Mouse (Mus musculus) liver, embryonic 11.5 days (tissue): ENCODE measurements around the gene Hdac1. TPM values are rescaled to one million over a fixed set of nuclear protein-coding genes. Genes with fewer than 3 reads are reported as not detected.

Experiments
- ATAC-seq: fragments of 200-750 bp; cut with Nextera tagmentation; replicated peaks from 2 replicates; pipeline ENCODE4 v1.8.0; 2017; ENCODE audit warnings: moderate number of reproducible peaks, mild to moderate bottlenecking, moderate TSS enrichment, moderate library complexity; ENCODE audit not compliant: low FRiP score
- DNase-seq: peaks from one replicate; pipeline ENCODE4 v3.0.0-alpha.2; 2017; ENCODE audit warnings: low spot score
- H3K27ac ChIP-seq: fragments of 300-500 bp; sonication (generic); 2 replicates; pipeline ENCODE4 v1.5.1; 2014; ENCODE audit warnings: mild to moderate bottlenecking, low read depth, low read length, control low read depth
- H3K27me3 ChIP-seq: fragments of 300-500 bp; sonication (generic); replicated peaks from 2 replicates; pipeline ENCODE4 v1.6.1; 2014; ENCODE audit warnings: low read length, mixed read lengths; ENCODE audit not compliant: control insufficient read depth, insufficient read depth
- H3K36me3 ChIP-seq: fragments of 300-500 bp; sonication (generic); 2 replicates; pipeline ENCODE4 v1.6.1; 2014; ENCODE audit warnings: mild to moderate bottlenecking, low read length, moderate library complexity, mixed read lengths; ENCODE audit not compliant: control insufficient read depth, insufficient read depth
- H3K4me1 ChIP-seq: fragments of 300-500 bp; sonication (generic); replicated peaks from 2 replicates; pipeline ENCODE4 v1.6.1; 2014; ENCODE audit warnings: low read length, mixed read lengths; ENCODE audit not compliant: control insufficient read depth, insufficient read depth
- H3K4me2 ChIP-seq: fragments of 300-500 bp; sonication (generic); 2 replicates; pipeline ENCODE4 v1.6.1; 2014; ENCODE audit warnings: mild to moderate bottlenecking, control low read depth, moderate library complexity
- H3K4me3 ChIP-seq: fragments of 300-500 bp; sonication (generic); 2 replicates; pipeline ENCODE4 v1.5.1; 2014; ENCODE audit warnings: low read depth, low read length, control low read depth
- H3K9ac ChIP-seq: fragments of 300-500 bp; sonication (generic); 2 replicates; pipeline ENCODE4 v1.6.1; 2014; ENCODE audit warnings: low read depth, low read length, control low read depth
- H3K9me3 ChIP-seq: fragments of 300-500 bp; sonication (generic); 2 replicates; pipeline ENCODE4 v1.6.1; 2016; ENCODE audit warnings: low read length, inconsistent platforms, mixed read lengths; ENCODE audit not compliant: control insufficient read depth
- WGBS: fragments of 180-500 bp; shearing (Covaris S2); extraction: QIAGEN DNeasy Blood & Tissue Kit; methylation state at CpG from one replicate; pipeline ENCODE4 v1.1.7; 2014; 5-methylcytosine and 5-hydroxymethylcytosine counted together
- polyA plus RNA-seq: library from polyadenylated mRNA; unstranded; fragments of >200 nt; fragmentation: Nextera tagmentation; extraction: Ambion mirVana; gene quantifications from 2 replicates; pipeline ENCODE4 v1.2.1, GENCODE M21; 2014

The Hdac1 gene
- polyA plus RNA-seq, 1 experiment from 2014 or later: 215 TPM

- Histone ChIP-seq H3K27me3 (no peaks in the 10 kb centered on the region), H3K36me3 (no peaks in the 10 kb centered on the region), H3K27ac (no peak overlapping the region), H3K4me3 (no peak overlapping the region), H3K9me3 (no peaks in the 10 kb centered on the region), H3K4me2 (peak overlapping the region; percentile 42; the same call in 1 of the 2 replicates), H3K9ac (no peak overlapping the region; the same call in 1 of the 2 replicates), H3K4me1 (peaks cover 4% of the 10 kb centered on the region)
- ATAC-seq (no peak), DNase-seq (no peak)
- WGBS: 73% methylated on average over 7 of the region's 7 CpGs
Observed at GRCm38 (mm10) chr4:129577688-129578087, 35.2 kb upstream of the Hdac1 start.

GRCm38 (mm10) chr4:129576863-129577491 lies 34.5 kb upstream of the Hdac1 start:
- Histone ChIP-seq H3K9me3 (no peaks in the 10 kb centered on the region), H3K36me3 (no peaks in the 10 kb centered on the region), H3K4me3 (no peak overlapping the region; the same call in 1 of the 2 replicates), H3K9ac (no peak overlapping the region), H3K4me1 (peaks cover 4% of the 10 kb centered on the region), H3K4me2 (peak overlapping the region; percentile 42), H3K27ac (no peak overlapping the region), H3K27me3 (no peaks in the 10 kb centered on the region)
- WGBS: 36% methylated on average over 21 of the region's 21 CpGs
- ATAC-seq (no peak), DNase-seq (peak; percentile 56)

- H3K4me2 ChIP-seq: peak overlapping the region; percentile 19; the same call in 1 of the 2 replicates
- H3K9me3 ChIP-seq: no peaks in the 10 kb centered on the region
- no peak overlapping the region; the same call in 1 of the 2 replicates for H3K27ac ChIP-seq
- 39% methylated on average over 7 of the region's 8 CpGs for WGBS
- ATAC-seq (no peak), DNase-seq (no peak)
- H3K4me3 ChIP-seq: no peak overlapping the region
- H3K36me3 ChIP-seq: no peaks in the 10 kb centered on the region
- no peak overlapping the region for H3K9ac ChIP-seq
- H3K27me3 ChIP-seq: no peaks in the 10 kb centered on the region
- peaks cover 4% of the 10 kb centered on the region for H3K4me1 ChIP-seq
Observed at GRCm38 (mm10) chr4:129575171-129575844, 32.8 kb upstream of the Hdac1 start.

GRCm38 (mm10) chr4:129573430-129573829 lies 30.9 kb upstream of the Hdac1 start, which contains the start of gene Lck:
TSS of gene Lck (minus strand) at chr4:129573641.
- ATAC-seq (no peak), DNase-seq (no peak)
- peaks cover 4% of the 10 kb centered on the region for H3K4me1 ChIP-seq
- no peak within 1 kb of the TSS for H3K4me3 ChIP-seq
- no peaks in the 10 kb centered on the region for H3K9me3 ChIP-seq
- H3K4me2 ChIP-seq: no peak within 1 kb of the TSS
- peak within 1 kb of the TSS; percentile 53; the same call in 1 of the 2 replicates for H3K27ac ChIP-seq
- H3K9ac ChIP-seq: no peak within 1 kb of the TSS
- no peaks in the 10 kb centered on the region for H3K27me3 ChIP-seq
- no peaks in the 10 kb centered on the region for H3K36me3 ChIP-seq
- 66% methylated on average over 8 of the region's 8 CpGs for WGBS

- no peak for ATAC-seq
- Histone ChIP-seq H3K9me3 (no peaks in the 10 kb centered on the region), H3K4me1 (peaks cover 4% of the 10 kb centered on the region), H3K9ac (no peak overlapping the region), H3K36me3 (no peaks in the 10 kb centered on the region), H3K27ac (peak overlapping the region; percentile 53; the same call in 1 of the 2 replicates), H3K4me2 (no peak overlapping the region), H3K4me3 (no peak overlapping the region), H3K27me3 (no peaks in the 10 kb centered on the region)
- WGBS: 95% methylated on average over 4 of the region's 4 CpGs
- DNase-seq: no peak
Observed at GRCm38 (mm10) chr4:129573093-129573370, 30.5 kb upstream of the Hdac1 start.

GRCm38 (mm10) chr4:129572236-129573092 lies 30.0 kb upstream of the Hdac1 start:
- ATAC-seq: no peak
- peaks cover 4% of the 10 kb centered on the region for H3K4me1 ChIP-seq
- H3K9ac ChIP-seq: no peak overlapping the region
- no peaks in the 10 kb centered on the region for H3K27me3 ChIP-seq
- DNase-seq: no peak
- no peak overlapping the region for H3K4me3 ChIP-seq
- no peak overlapping the region for H3K4me2 ChIP-seq
- H3K27ac ChIP-seq: peak overlapping the region; percentile 53; the same call in 1 of the 2 replicates
- H3K36me3 ChIP-seq: no peaks in the 10 kb centered on the region
- 72% methylated on average over 13 of the region's 13 CpGs for WGBS
- no peaks in the 10 kb centered on the region for H3K9me3 ChIP-seq

GRCm38 (mm10) chr4:129571551-129572084 lies 29.1 kb upstream of the Hdac1 start:
- no peaks in the 10 kb centered on the region for H3K9me3 ChIP-seq
- H3K4me1 ChIP-seq: peaks cover 4% of the 10 kb centered on the region
- H3K36me3 ChIP-seq: no peaks in the 10 kb centered on the region
- no peak overlapping the region for H3K4me2 ChIP-seq
- 73% methylated on average over 8 of the region's 8 CpGs for WGBS
- no peak for ATAC-seq
- H3K4me3 ChIP-seq: no peak overlapping the region
- no peaks in the 10 kb centered on the region for H3K27me3 ChIP-seq
- DNase-seq: no peak
- H3K27ac ChIP-seq: no peak overlapping the region
- H3K9ac ChIP-seq: no peak overlapping the region

- H3K27me3 ChIP-seq: no peaks in the 10 kb centered on the region
- no peaks in the 10 kb centered on the region for H3K36me3 ChIP-seq
- no peak overlapping the region for H3K4me2 ChIP-seq
- no peak overlapping the region for H3K4me3 ChIP-seq
- H3K9me3 ChIP-seq: no peaks in the 10 kb centered on the region
- no peak for DNase-seq
- 81% methylated on average over 6 of the region's 6 CpGs for WGBS
- no peak overlapping the region for H3K27ac ChIP-seq
- peaks cover 1% of the 10 kb centered on the region for H3K4me1 ChIP-seq
- no peak for ATAC-seq
- no peak overlapping the region for H3K9ac ChIP-seq
Observed at GRCm38 (mm10) chr4:129570028-129570427, 27.5 kb upstream of the Hdac1 start.
